Mouse (Mus musculus) layer of hippocampus, adult 8-10 months (tissue): ENCODE results near the gene Rsrc1. TPM values are rescaled to one million over a fixed set of nuclear protein-coding genes. Genes with fewer than 3 reads are reported as not detected.

ENCODE experiments used
- DNase-seq, 2 experiments: peaks; one replicate each; pipeline ENCODE4 v3.0.0; 2022; ENCODE audit warnings: low spot score in 2 of 2
- total RNA-seq, 4 experiments: library from RNA; stranded (reverse); gene quantifications; 2 replicates each; pipeline ENCODE4 v1.2.4; 2022

Rsrc1 gene
- total RNA-seq, 4 experiments from 2014 or later = 40.1 to 43.4 (median 41.8) TPM

DNA sequence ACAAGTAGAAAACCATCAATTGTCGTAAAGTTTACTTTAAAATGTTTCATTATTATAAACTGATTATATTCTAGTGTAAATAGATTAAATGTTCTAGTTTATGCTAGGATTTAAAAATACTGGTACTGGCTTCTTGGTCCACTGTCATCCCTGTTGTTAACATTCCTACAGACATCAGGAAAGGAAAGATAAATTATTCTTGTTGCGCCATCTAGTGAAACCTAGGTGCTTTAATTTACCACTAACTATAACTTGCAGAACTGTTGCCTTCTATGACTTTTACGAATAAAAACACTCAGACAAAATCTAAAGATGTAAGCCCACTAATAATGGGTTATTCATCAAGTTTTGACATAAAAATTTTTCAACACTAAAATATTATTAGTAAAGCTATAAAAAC is 286.3 kb downstream of the Rsrc1 start:
- DNase-seq = no peak

DNA sequence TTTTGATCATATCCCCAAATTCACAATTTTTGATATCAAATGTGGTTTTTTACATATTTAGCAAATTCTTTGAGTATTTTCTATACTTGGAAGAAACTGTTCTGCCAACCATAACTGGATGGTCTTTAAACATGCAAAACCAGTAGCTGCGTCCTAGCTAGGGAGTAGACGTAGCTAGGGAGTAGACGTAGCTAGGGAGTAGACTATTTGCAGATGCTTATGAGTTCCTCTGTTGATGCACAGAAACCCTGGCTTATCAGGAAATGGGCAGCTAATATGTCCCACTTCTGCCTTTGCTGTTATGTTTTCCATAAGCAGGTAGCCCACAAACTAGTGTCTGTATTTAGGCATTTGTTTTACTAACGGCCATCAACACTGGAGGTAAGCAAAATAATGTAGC is 298.6 kb downstream of the Rsrc1 start:
- DNase-seq = no peak

GRCm38 (mm10) chr3:67280247-67280646 is 299.1 kb downstream of the Rsrc1 start:
- no peak for DNase-seq

- DNase-seq = no peak
Observed at GRCm38 (mm10) chr3:67284039-67284438, 302.8 kb downstream of the Rsrc1 start.

- no peak for DNase-seq
Observed at GRCm38 (mm10) chr3:67284848-67285247, 303.7 kb downstream of the Rsrc1 start.

DNA sequence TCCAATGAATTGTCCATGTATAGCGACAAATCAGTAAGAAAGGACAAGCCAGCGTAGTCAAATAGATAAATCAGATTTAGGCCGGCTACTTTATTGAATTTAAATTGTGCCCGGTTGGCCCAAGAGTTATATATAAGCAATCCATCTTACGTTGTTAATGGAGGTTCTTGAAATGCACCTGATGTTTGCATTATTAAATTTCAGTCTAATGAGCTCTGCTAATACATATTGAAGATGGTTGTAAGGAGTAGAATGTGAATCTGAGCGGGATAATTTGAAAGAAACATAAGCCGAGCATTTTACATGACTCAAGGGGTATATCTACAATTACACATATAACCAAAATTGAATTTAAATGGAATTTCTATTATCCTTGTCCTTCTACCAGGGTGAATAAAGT is 307.5 kb downstream of the Rsrc1 start:
- no peak for DNase-seq

GRCm38 (mm10) chr3:67289482-67289881 is 308.3 kb downstream of the Rsrc1 start:
- DNase-seq = no peak

DNA sequence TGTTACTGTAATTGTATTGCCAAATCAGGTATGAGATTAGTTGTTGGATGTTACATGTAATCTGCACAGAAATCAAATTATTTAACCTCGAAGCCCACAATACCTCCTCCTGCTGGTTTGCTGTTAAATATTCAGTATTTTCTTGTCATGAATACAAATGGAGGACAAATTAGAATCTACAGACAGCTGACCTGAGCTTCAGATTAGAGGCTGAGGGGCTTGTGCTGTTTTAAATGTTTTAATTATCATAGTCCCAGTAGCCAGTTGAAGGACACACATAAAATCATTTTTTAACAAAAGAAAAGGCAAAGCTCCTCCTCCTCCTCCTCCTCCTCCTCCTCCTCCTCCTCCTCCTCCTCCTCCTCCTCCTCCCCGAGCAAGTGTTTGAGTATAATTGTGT is 327.5 kb downstream of the Rsrc1 start:
- no peak for DNase-seq

GRCm38 (mm10) chr3:67309644-67310311 is 328.6 kb downstream of the Rsrc1 start:
- DNase-seq = no peak

DNA sequence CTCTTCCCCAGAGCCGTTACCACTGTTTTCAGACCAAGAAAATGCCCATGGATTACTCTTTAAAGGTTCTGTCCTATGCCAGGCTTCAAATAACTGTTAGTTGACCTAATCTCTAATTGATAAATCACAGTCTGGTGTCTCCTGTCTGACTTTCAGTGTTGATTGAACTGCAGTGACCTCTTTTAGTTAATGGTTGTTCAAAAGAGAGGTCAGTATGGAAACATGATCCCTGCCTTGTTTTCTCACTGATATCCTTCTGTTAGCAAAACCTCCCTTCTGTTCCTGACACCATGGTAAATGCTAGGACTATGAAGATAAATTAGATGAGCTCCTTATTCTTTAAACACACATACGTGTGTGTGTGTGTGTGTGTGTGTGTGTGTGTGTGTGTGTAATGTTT is 330.2 kb downstream of the Rsrc1 start:
- no peak for DNase-seq

- no peak for DNase-seq
Observed at GRCm38 (mm10) chr3:67322422-67322821, 341.2 kb downstream of the Rsrc1 start.

- no peak for DNase-seq
Observed at GRCm38 (mm10) chr3:67339558-67339957, 358.4 kb downstream of the Rsrc1 start.

- no peak for DNase-seq
Observed at GRCm38 (mm10) chr3:67340921-67341320, 359.7 kb downstream of the Rsrc1 start.

DNA sequence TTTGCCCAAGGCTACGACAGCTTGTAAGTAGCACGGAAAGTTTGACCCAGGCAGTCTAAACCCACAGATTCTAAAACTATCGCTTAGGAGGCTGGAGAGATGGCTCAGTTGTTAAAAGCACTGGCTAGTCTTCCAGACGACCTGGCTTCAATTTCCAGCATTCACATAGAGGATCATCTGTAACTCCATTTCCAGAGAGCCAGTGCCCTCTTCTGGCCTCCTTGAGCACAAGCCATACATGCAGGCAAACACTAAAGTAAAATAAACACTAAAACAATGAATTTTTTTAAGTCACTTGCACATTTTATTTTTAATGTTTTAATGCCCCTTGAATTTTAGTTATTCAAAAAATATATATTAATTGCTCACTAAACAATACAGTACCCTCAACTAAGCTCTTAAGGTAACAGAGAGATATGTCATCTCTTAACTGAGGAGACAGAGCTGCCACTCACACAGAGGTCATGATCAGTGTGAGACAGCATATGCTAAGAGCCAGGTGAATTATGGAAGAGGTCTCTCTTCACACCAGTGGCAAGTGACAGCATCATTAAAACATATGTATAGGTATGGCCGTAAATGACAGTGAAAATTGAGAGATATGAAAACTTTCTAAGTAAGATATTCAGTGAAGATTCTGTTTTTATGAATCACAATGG is 361.9 kb downstream of the Rsrc1 start:
- no peak for DNase-seq

DNA sequence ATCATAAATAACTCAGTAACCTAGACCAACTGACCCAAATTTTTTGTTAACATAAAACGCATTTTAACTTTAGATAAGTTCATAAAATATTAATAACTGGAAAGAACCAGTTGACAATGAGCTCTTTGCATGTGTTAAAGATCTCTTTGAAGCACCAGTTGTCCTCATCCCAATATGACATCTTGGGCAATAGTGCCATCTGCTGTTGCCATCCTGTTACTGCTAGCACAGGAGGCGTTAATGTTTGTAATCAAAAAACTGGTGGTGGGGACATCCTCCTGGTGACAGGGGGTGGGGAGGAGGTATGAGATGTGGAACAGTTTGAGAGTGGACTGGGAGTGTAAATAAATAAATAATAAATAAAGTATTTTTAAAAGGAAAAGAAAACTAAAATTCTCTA is 363.4 kb downstream of the Rsrc1 start:
- DNase-seq = peak; percentile 18 to 50

GRCm38 (mm10) chr3:67346674-67347073 is 365.5 kb downstream of the Rsrc1 start:
- DNase-seq = no peak

- DNase-seq = no peak
Observed at GRCm38 (mm10) chr3:67351406-67352127, 370.4 kb downstream of the Rsrc1 start.

DNA sequence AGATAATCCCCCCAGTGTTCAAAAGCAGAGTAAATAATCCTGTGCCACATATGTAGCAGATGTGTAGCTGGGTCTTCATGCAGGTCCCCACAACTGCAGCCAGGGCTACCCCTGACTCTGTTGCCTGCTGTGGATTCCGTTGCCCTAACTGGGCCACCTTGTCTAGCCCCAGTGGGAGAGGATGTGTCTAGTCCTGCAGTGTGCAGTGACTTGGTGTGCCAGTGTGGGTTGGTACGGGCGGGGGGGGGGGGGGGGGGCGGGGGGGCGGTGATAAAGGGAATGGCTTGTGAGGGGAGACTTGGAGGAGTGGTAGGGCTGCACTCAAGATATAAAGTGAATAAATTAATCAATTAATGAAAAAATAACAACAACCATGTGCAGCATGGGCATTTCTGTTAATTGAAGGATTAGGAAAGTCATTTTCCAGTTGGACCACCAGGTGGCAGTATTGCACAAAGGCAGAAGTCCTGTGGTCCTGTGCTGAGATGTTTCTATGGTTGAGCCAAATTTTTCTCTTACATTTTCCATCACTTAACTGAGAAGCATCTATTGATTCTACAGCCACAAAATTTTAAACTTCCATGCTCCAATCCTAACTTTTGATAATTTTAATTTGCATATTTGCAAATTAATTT is 371.1 kb downstream of the Rsrc1 start:
- peak in 1 of 2 experiments; percentile 24 for DNase-seq

DNA sequence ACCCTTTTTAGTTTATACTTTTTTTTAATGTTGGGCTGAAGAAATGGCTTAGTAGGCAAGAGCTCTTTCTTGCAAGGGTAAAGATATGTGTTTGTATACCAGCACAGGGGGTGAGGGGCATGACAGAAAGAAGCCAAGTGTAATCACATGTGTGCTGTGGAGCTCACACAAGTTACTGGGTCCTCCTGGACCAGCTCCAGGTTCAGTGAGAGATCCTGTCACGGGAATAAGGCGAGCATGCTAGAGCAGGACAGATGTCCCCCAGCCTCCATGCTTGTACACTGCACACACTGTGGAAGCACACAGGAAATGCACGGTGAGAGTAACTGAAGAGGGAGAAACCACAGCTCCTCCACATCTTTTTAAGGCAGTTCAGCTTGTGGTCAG is 371.6 kb downstream of the Rsrc1 start:
- DNase-seq = no peak

- no peak for DNase-seq
Observed at GRCm38 (mm10) chr3:67358376-67358775, 377.2 kb downstream of the Rsrc1 start.

- DNase-seq = no peak
Observed at GRCm38 (mm10) chr3:67366087-67366892, 385.1 kb downstream of the Rsrc1 start.
